Mouse (Mus musculus) midbrain, embryonic 16.5 days (tissue): ENCODE data around the gene Hfe2. TPM values are rescaled to one million over a fixed set of nuclear protein-coding genes. Genes with fewer than 3 reads are reported as not detected.

Experiments
- ATAC-seq: fragments of 200-750 bp; cut with Nextera tagmentation; 2 replicates; pipeline ENCODE4 v1.8.0; 2017; ENCODE audit warnings: moderate TSS enrichment
- H3K27ac ChIP-seq: fragments of 300-500 bp; sonication (generic); 2 replicates; pipeline ENCODE4 v1.5.1; 2014; ENCODE audit warnings: mild to moderate bottlenecking, low read length, mixed read lengths
- H3K27me3 ChIP-seq: fragments of 300-500 bp; sonication (generic); 2 replicates; pipeline ENCODE4 v1.6.1; 2014; ENCODE audit warnings: low read depth, low read length, mixed read lengths; ENCODE audit not compliant: control insufficient read depth, insufficient read depth
- H3K36me3 ChIP-seq: fragments of 300-500 bp; sonication (generic); 2 replicates; pipeline ENCODE4 v1.6.1; 2014; ENCODE audit warnings: mild to moderate bottlenecking, low read length, moderate library complexity, mixed read lengths; ENCODE audit not compliant: control insufficient read depth, insufficient read depth
- H3K4me1 ChIP-seq: fragments of 300-500 bp; sonication (generic); 2 replicates; pipeline ENCODE4 v1.6.1; 2014; ENCODE audit warnings: mild to moderate bottlenecking, low read length, mixed read lengths; ENCODE audit not compliant: control insufficient read depth, insufficient read depth
- H3K4me2 ChIP-seq: fragments of 300-500 bp; sonication (generic); 2 replicates; pipeline ENCODE4 v1.6.1; 2014; ENCODE audit warnings: mild to moderate bottlenecking, low read length, mixed read lengths
- H3K4me3 ChIP-seq: fragments of 300-500 bp; sonication (generic); 2 replicates; pipeline ENCODE4 v1.5.1; 2014; ENCODE audit warnings: low read depth, mild to moderate bottlenecking, low read length, moderate library complexity, mixed read lengths
- H3K9ac ChIP-seq: fragments of 300-500 bp; sonication (generic); 2 replicates; pipeline ENCODE4 v1.6.1; 2014; ENCODE audit warnings: low read depth, low read length, mixed read lengths
- H3K9me3 ChIP-seq: fragments of 300-500 bp; sonication (generic); replicated peaks from 2 replicates; pipeline ENCODE4 v1.6.1; 2014; ENCODE audit warnings: mild to moderate bottlenecking, low read length, mixed read lengths; ENCODE audit not compliant: control insufficient read depth, poor library complexity, severe bottlenecking
- WGBS: fragments of 180-500 bp; shearing (Covaris S2); extraction: QIAGEN DNeasy Blood & Tissue Kit; methylation state at CpG from one replicate; pipeline ENCODE4 v1.1.7; 2014; 5-methylcytosine and 5-hydroxymethylcytosine counted together
- polyA plus RNA-seq: library from polyadenylated mRNA; unstranded; fragments of >200 nt; fragmentation: Nextera tagmentation; extraction: Ambion mirVana; gene quantifications from 2 replicates; pipeline ENCODE4 v1.2.1, GENCODE M21; 2015

Hfe2 gene
- polyA plus RNA-seq, 1 experiment from 2014 or later, result 2.4 TPM

DNA sequence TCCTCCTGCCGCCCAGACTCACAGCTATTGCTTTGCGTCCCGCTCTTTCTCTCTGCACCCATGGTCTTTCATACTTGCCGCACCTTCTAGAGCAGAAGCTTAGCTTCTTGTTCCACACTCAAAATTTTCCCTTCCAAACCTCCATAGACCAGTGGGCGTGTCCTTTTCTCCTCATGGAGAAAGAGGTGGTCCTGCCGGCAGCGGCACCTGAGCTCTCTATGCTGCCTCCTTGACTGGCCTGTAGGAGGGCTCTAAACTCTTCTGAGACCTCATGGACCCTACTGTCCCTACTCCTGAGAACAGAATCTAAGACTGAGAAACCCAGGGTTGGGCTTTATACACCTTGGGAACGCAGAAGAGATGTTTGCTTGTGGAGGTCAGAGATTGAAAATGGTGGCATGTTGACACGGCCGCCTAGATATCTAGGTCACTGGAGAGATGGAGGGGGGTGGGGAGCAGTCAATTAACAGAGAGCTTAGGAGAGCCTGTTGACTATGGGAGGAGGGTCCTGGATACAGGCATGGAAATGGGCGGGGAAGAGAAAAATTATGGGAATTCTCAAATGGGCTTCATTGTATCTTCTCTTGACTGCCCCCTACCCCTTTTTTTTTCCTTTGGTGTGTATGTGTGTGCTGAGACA lies 45.1 kb downstream of the Hfe2 start:
- Histone ChIP-seq H3K4me1 (no peaks in the 10 kb centered on the region), H3K27me3 (no peaks in the 10 kb centered on the region), H3K4me2 (no peak overlapping the region), H3K9ac (no peak overlapping the region), H3K27ac (no peak overlapping the region), H3K36me3 (no peaks in the 10 kb centered on the region), H3K4me3 (no peak overlapping the region), H3K9me3 (no peaks in the 10 kb centered on the region)
- 92% methylated on average over 11 of the region's 11 CpGs for WGBS
- ATAC-seq, result no peak

DNA sequence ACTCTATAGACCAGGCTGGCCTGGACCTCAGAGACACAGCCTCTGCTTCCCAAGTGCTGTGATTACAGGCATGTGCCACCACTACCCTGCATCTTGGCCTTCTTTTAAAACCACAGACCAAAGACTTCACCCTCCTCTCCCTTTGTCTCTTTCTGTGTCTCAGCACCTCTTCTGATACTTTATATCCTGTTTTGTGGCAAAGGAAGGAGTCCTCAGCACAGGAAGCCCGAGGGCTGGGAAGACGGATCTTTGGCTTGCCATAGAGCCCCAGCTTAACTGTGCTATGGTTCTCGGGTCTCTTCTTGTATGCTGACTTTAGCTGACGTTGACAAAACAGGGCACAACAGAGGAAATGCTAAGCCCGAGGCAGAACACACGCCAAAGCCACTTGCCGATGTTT lies 45.7 kb downstream of the Hfe2 start:
- no peak overlapping the region for H3K4me3 ChIP-seq
- no peak for ATAC-seq
- no peaks in the 10 kb centered on the region for H3K9me3 ChIP-seq
- H3K27me3 ChIP-seq, result no peaks in the 10 kb centered on the region
- H3K4me1 ChIP-seq, result no peaks in the 10 kb centered on the region
- 78% methylated on average over 7 of the region's 7 CpGs for WGBS
- H3K27ac ChIP-seq, result no peak overlapping the region
- no peak overlapping the region for H3K4me2 ChIP-seq
- H3K9ac ChIP-seq, result no peak overlapping the region
- H3K36me3 ChIP-seq, result no peaks in the 10 kb centered on the region

DNA sequence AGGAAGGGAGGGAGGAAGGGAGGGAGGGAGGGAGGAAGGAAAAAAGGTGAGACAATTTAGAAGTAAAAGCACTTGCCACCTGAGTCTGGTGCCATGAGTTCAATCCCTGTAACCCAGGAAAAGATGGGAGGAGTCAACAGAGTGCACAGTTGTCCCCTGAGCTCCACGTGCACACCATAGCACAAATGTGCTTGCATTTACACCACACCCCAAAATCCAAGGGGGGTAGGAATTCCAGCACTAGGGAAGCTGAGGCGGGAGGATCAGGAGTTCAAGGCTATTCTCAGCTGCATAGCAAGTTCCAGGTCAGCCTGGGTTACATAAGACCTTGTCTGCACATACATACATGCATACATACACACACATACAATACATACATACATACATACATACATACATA lies 46.4 kb downstream of the Hfe2 start:
- no peak for ATAC-seq
- no peaks in the 10 kb centered on the region for H3K4me1 ChIP-seq
- WGBS, result 78% methylated on average over 2 of the region's 2 CpGs
- H3K27me3 ChIP-seq, result no peaks in the 10 kb centered on the region
- H3K9ac ChIP-seq, result no peak overlapping the region
- no peak overlapping the region for H3K27ac ChIP-seq
- no peaks in the 10 kb centered on the region for H3K36me3 ChIP-seq
- H3K9me3 ChIP-seq, result no peaks in the 10 kb centered on the region
- no peak overlapping the region for H3K4me2 ChIP-seq
- no peak overlapping the region for H3K4me3 ChIP-seq

DNA sequence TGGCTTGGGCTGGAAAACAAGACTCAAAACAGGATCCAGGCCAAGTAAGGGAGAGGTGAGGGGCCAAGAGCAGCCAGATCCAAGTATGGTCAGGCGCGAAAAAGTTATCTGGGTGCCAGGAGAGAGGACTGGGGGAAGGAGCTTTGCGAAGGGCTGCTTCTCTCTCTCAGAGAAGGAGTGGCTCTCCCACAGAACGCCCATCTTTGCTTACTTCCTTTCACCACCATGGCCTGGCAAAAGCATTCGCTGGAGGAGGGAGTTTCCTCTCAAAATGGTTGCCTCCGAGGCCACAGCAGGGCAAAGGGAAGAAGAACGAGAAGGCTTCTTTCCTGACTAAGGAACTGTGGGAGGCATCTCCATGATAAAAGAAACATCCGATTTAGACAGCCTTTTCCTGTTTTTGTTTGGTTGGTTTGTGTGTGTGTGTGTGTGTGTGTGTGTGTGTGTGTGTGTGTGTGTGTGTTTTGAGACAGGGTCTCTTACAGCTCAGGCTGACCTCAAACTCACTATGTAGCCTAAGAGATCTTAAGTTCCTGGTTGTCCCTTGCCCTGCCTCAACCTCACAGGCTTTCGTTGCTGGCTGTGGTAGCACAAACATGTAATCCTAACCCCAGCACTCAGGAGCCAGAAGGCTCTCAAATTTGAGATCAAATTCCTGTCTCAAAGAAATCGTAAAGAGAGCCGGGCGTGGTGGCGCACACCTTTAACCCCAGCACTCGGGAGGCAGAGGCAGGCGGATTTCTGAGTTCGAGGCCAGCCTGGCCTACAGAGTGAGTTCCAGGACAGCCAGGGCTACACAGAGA lies 47.1 kb downstream of the Hfe2 start:
- Histone ChIP-seq H3K4me2 (no peak overlapping the region), H3K36me3 (no peaks in the 10 kb centered on the region), H3K9me3 (no peaks in the 10 kb centered on the region), H3K4me3 (no peak overlapping the region), H3K27ac (no peak overlapping the region), H3K27me3 (no peaks in the 10 kb centered on the region), H3K9ac (no peak overlapping the region), H3K4me1 (no peaks in the 10 kb centered on the region)
- WGBS, result 81% methylated on average over 16 of the region's 16 CpGs
- no peak for ATAC-seq

DNA sequence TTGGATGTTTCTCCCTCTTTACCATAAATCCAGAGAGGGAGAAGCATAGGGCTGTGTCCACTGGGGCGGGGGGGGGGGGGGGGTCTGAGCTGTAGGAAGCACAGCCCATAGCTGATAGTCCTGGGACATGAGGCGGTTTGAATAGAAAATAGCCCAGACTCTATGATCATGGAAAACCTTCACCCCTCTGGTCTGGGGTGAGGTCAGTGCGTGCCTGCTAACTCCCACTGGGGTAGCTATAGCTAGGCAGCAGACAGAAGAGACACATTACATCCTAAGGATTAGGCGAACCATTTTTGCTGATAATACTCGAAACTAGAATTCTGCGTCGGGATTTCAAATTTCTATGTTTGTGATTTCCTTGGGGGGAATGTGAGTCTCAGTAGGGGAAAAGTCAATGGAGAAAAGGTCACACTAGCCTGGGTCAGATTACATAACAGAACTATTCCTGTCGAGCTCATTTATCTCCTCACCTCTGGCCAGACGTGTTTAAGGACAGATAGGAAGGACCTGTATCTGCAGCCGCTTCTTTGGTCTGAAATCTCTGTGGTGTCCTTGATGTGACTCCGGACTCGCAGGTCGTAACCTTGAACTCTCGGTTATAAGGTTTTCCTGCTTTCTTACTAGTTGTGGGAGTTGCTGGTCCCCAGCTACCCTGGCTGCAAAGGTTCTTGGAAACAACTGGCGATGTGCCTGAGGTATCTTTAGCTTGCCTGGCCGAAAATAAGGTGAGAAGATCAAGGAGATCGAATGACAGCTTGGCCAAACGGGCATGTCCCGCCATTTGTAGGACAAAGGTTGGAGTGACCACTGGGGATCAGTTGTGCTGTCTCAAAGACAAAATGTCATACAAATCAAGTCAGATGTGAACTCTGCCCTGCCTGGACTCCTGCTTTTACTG lies 48.9 kb downstream of the Hfe2 start:
- Histone ChIP-seq H3K4me1 (no peaks in the 10 kb centered on the region), H3K9me3 (no peaks in the 10 kb centered on the region), H3K4me2 (no peak overlapping the region), H3K4me3 (no peak overlapping the region), H3K27ac (no peak overlapping the region), H3K9ac (no peak overlapping the region), H3K27me3 (no peaks in the 10 kb centered on the region), H3K36me3 (no peaks in the 10 kb centered on the region)
- whole genome bisulfite sequencing, result 90% methylated on average over 18 of the region's 19 CpGs
- ATAC-seq, result no peak

DNA sequence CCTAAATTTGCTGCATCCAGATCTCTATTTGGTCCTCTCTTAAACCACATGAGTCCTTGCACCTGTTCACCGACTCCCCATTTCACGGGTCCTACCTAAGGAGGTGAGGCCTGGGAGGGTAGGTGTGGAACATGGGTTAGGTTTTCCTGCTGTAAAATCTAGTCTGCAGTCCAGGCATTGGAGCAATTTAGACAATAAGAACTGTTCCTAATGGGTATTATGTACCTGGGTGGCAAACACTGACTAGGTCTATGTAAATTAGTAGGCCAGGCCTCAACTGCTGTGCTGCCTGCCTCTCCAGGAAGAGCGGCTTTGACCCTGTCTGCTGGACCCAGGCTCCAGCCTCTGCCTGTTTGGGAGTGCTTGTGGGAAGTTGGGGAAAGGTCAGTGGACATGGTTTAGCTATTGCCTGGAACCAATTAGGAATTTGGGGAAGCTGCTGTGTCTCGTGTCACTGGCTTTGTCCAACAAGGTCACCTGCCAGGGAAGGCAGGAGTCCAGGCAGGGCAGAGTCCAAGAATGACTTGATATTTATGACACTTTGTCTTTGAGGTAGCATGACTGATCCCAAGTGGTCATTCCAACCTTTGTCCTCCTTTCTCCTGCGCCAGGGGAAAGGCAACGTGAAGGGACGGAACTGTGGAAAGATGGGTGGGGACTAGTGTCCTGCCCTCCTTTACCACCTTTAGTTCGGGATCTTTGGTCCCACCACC lies 50.5 kb downstream of the Hfe2 start:
- H3K4me1 ChIP-seq, result peaks cover 4% of the 10 kb centered on the region
- H3K9me3 ChIP-seq, result no peaks in the 10 kb centered on the region
- no peak for ATAC-seq
- H3K27me3 ChIP-seq, result no peaks in the 10 kb centered on the region
- 85% methylated on average over 8 of the region's 8 CpGs for WGBS
- no peak overlapping the region for H3K27ac ChIP-seq
- no peak overlapping the region for H3K4me2 ChIP-seq
- H3K36me3 ChIP-seq, result no peaks in the 10 kb centered on the region
- no peak overlapping the region for H3K9ac ChIP-seq
- no peak overlapping the region for H3K4me3 ChIP-seq

DNA sequence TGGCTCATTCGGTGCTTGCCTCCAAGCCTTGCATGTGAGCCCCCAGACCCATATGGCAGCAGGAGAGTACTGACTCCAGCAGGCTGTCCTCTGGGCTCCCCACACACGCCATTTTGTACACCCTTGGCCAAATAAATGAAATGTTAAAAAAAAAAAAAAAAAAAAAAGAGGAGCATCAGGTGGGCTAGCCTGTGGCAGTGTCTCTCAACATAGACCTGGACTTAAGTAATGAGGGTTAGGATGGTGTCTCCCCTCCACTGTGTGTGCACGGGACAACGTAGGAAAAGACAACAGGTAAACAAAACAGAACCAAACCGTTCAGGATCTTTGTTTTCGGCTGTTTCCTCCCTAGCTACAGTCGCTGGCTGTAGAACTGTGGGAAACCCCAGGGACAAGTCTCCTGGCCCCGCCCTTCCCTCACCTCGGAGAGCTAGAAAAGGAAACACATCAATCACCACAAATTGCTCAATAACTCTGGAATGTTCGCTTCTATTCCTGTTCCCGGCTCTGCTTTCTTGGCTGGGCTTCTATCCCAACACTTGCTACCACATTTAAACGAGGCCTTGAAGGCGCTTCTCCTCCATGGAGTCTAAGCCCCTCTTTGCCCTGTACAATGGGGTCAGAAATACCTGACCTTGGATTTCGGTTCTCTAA lies 51.2 kb downstream of the Hfe2 start:
- Histone ChIP-seq H3K9me3 (no peaks in the 10 kb centered on the region), H3K4me3 (no peak overlapping the region), H3K4me2 (peak overlapping the region; percentile 37), H3K27ac (peak overlapping the region; percentile 53; the same call in 1 of the 2 replicates), H3K9ac (no peak overlapping the region), H3K36me3 (no peaks in the 10 kb centered on the region), H3K27me3 (no peaks in the 10 kb centered on the region), H3K4me1 (peaks cover 7% of the 10 kb centered on the region)
- no peak for ATAC-seq
- WGBS, result 64% methylated on average over 14 of the region's 14 CpGs
